Mouse (Mus musculus) gastrocnemius, adult 18-20 months (tissue): Measurements from ENCODE around the gene Fbln1. TPM values are rescaled to one million over a fixed set of nuclear protein-coding genes. Genes with fewer than 3 reads are reported as not detected.
"Not testable (repeated sequence)": the region's sequence is repeated elsewhere in the genome, so short reads cannot be mapped to it uniquely, and the experiment has no call there.

Source experiments
- DNase-seq: peaks from one replicate; pipeline ENCODE4 v3.0.0; 2021; ENCODE audit warnings: low spot score
- total RNA-seq, 2 experiments: library from RNA; stranded (reverse); gene quantifications; 2 replicates each; pipeline ENCODE4 v1.2.3; 2021

The Fbln1 gene
- total RNA-seq, 2 experiments from 2014 or later = 8.5 to 11.1 TPM

- no peak for DNase-seq
Observed at GRCm38 (mm10) chr15:85284651-85285050, 78.9 kb downstream of the Fbln1 start.

GRCm38 (mm10) chr15:85294632-85295031 is 88.9 kb downstream of the Fbln1 start:
- DNase-seq = no peak

- no peak for DNase-seq
Observed at GRCm38 (mm10) chr15:85295544-85295943, 89.8 kb downstream of the Fbln1 start.

- DNase-seq = no peak
Observed at GRCm38 (mm10) chr15:85295977-85296376, 90.2 kb downstream of the Fbln1 start.

- no peak for DNase-seq
Observed at GRCm38 (mm10) chr15:85296538-85296937, 90.8 kb downstream of the Fbln1 start.

DNA sequence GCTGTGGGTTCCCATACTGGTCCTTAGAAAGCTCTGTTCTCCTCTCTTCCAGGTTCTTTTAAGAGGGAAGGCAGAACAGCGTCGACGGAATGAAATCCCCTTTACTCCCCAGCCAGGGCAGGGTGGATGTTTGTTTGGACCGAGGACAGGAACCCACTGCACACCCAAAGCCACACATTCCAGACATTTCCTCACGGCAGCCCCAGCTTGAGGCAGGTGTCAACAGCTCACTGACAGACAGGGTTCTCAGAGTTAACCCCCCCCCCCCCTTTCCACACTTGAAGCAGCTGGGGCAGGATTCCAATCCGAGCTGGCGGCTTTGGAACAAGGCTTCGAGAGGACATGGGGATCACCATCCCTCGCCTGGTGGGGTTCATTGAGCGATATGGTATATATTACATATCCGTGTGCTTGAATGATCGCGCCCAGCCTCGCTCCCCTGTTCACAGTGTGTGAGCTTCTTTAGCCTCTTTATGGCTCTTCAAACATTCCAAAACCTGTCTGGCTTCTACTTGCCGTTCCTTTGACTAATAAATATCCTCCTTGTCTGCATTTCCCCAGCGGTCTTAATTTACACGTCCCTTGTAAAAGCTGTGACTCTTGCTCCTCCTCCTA is 92.5 kb downstream of the Fbln1 start:
- DNase-seq = no peak

DNA sequence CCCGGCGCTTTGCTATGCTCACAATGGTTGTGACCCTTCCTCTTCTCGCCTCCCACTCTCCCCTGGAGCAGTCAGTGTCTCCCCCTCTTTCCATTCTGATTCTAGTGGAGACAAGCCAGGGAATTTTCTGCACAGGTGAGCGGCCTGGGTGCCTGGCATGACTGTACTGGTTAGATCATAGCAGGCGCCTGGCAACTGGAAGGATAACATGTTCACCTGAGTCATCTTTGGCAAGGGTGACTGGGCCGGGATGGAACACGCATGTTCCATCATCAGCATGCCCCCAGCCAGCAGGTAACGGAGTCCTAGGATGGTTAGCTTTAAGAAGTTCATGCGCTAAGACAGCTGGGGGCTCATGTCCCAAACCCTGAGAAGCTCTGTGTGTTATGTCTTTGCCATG is 93.2 kb downstream of the Fbln1 start:
- no peak for DNase-seq

- no peak for DNase-seq
Observed at GRCm38 (mm10) chr15:85303241-85303640, 97.5 kb downstream of the Fbln1 start.

GRCm38 (mm10) chr15:85303976-85304375 is 98.2 kb downstream of the Fbln1 start:
- no peak for DNase-seq

- no peak for DNase-seq
Observed at GRCm38 (mm10) chr15:85307061-85307660, 101.4 kb downstream of the Fbln1 start.

DNA sequence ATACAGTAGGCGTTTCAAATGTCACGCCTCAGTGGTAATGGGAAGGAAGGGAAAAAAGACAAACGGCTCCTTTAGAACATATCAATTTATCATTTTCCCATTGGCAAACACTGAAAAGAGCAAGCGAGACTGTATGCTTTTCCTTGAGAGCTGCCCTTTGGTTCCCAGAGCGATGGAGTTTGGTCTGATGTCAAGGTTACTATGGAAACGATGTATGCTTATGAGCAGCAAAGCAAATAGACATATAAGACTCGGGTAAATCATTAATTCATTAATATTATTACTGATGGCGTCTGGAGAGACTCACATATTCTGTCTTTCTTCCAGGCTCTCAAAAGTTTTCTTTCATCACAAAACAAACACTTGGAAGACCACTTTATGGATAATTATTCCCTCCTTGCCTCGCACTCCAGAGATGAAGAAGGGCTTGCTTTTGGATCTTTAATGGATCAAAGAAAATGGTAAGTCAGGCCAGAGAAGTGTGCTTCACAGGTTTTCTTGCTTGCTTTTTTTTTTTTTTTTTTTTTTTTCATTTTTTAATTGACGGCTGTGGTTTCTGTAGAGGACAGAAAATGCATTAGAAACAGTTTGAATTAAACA is 105.4 kb downstream of the Fbln1 start:
- DNase-seq = no peak

- peak; percentile 65 for DNase-seq
Observed at GRCm38 (mm10) chr15:85315378-85316025, 109.8 kb downstream of the Fbln1 start.

GRCm38 (mm10) chr15:85316342-85317140 is 110.8 kb downstream of the Fbln1 start:
- no peak for DNase-seq

- no peak for DNase-seq
Observed at GRCm38 (mm10) chr15:85319924-85320668, 114.3 kb downstream of the Fbln1 start.

DNA sequence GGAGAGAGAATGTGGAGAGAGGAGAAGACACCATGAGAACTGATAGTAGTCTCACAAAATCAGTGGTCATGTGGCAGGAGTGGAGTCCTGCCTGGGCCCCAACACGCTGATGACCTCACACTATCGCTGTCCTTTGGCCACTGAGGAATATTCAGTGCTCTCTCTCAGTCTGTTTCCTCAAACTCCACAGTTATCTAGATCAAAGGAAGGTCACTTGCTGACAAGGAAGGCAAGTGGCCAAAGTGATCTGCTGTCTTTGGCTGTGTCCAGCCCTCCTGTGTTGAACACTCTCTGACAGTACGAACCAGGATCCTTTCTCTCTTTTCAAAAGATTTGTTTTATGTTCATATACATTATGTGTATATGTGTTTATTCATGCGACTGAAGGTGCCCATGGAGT is 117.5 kb downstream of the Fbln1 start:
- no peak for DNase-seq

DNA sequence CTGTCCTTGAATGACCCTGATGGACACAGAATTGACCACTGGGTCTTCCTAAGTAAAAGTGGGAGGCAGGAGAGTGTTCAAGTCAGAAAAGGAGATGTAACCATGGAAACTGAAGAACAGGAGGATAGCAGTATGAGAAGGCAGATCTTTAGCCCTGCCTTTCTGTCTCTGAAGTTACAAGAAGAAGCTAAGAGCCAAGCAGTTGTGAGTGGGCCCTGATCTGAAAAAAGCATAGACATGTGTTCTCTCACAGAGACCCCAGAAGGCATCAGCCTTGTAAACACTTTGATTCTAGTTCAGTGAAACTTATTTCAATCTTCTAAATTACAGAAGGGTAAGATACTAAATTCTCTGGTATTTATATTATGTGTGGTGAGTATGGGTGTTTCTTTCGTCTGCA is 118.7 kb downstream of the Fbln1 start:
- no peak for DNase-seq

- DNase-seq = no peak
Observed at GRCm38 (mm10) chr15:85327808-85328207, 122.1 kb downstream of the Fbln1 start.

GRCm38 (mm10) chr15:85328455-85328854 is 122.7 kb downstream of the Fbln1 start:
- DNase-seq = not testable (repeated sequence)

DNA sequence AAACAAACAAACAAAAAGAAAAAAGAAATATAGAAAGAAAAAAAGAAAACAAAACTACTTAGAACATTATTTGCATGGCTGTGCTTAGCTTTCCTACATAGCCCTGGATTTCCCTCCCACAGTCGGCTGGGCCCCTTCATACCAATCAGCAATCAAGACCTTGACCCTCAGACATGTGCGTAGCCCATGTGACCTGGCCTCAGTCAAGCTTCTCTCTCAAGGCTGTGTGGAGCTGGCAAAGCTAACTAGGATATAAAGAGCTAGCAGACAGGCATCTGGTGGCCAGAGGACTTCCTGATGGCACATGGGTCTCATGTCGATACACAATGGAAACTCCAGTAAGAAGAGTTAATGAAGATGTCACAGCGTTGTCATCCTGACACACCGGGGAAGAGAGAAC is 123.3 kb downstream of the Fbln1 start:
- DNase-seq = no peak

DNA sequence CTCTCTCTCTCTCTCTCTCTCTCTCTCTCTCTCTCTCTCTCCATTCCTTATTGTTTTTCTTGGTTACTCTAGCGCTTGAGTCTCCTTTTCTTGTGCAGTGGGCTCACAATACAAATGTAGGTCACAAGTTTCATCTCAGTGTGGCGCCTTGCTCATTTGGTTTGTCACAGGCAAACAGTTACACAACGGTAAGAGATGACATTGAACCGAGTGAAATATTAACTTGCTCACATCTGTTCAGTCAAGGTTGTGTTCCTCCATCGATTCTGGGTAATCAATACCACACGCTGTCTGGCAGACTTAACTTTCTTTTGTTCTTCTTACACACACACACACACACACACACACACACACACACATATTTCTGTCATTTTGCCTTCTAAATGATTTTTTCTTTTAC is 124.3 kb downstream of the Fbln1 start:
- no peak for DNase-seq

- not testable (repeated sequence) for DNase-seq
Observed at GRCm38 (mm10) chr15:85333511-85333910, 127.8 kb downstream of the Fbln1 start.
